In the genomic region with DNA sequence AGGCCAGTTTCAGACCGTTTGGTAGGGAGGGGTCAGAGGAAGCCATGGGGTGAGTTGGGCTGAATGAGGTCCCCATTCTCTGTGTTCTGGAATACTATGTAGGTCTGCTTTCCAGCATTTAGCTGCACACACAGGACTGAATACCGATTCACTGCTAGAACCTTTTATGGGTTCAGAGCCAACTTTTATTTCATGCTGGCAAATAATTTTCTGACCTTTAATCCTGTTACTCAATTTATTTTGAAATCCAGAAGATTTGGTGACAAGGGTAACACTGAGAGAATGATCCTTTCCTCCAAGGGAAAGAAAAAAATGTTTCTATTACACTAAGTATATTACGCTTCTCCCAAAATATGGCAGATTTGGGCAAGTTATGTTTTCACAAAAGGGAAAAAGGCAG, we compare ENCODE assay signal across 27 mouse cellular contexts.
DNase-seq lines count a peak whose midpoint lies in the region; ATAC-seq and TF ChIP-seq lines count a peak whose summit lies in the region.
"Had no signal": no experiment of that assay in that cellular context is flagged by ENCODE, and none has a peak within 500 bp of the region (broad histone marks: within the 10 kb centered on the region; RNA-seq: fewer than 3 reads in every experiment).

No protein-coding gene starts in this region.

- DNase-seq in adrenal gland, adult 2 months, result peak; percentile 10
- DNase-seq in adrenal gland, postnatal 14 days, result no peak
- DNase-seq in heart, adult 18-20 months, result peak; percentile 7 to 11
- DNase-seq in liver, adult 2 months (ENCODE audit: extremely low read depth, low read depth, low spot score), result peak; percentile 90
- DNase-seq in liver, postnatal 0 days, result no peak
- peak; percentile 13 for DNase-seq in gonadal fat pad, adult 2 months (ENCODE audit: low read depth)
- no peak for DNase-seq in left cerebral cortex, adult 2 months (ENCODE audit: extremely low spot score in 1 of 2, low spot score in 2 of 2)
- DNase-seq: adrenal gland, postnatal 25 days; cerebellum, adult 11-12 months; cerebellum, adult 8-10 months; cerebellum, postnatal 10 days; cerebellum, postnatal 36 days; forebrain, postnatal 0 days; gastrocnemius, postnatal 36 days; heart, adult 11 months; heart, postnatal 14 days; heart, postnatal 4 days had no signal

- no peak overlapping the region for H3K27ac ChIP-seq in heart, embryonic 11.5 days (ENCODE audit: low read depth, low read length)
- no peak overlapping the region for H3K27ac ChIP-seq in liver, adult 2 months (replicated peaks; ENCODE audit: insufficient read depth, low read depth, low read length)
- H3K27ac ChIP-seq in liver, postnatal 0 days (ENCODE audit: low read depth), result no peak overlapping the region
- no peak overlapping the region for H3K27ac ChIP-seq in left cerebral cortex, adult 2 months
- H3K27ac ChIP-seq: embryonic facial prominence, embryonic 12.5 days; embryonic facial prominence, embryonic 15.5 days; heart, embryonic 13.5 days; hindbrain, embryonic 14.5 days; hindbrain, postnatal 0 days had no signal

- no peak for TF ChIP-seq EP300 in liver, postnatal 0 days (IDR thresholded peaks at IDR 0.05; ENCODE audit: low read depth)

- ATAC-seq in heart, embryonic 11.5 days (replicated peaks; ENCODE audit: insufficient number of reproducible peaks, low FRiP score, low TSS enrichment), result no peak
- ATAC-seq in liver, postnatal 0 days, result no peak
- ATAC-seq: forebrain, embryonic 14.5 days; forebrain, postnatal 0 days; hindbrain, postnatal 0 days; inflammation-experienced regulatory T-cells, adult 6 months; intestine, embryonic 16.5 days; Patski had no signal

- no peaks in the 10 kb centered on the region for H3K4me1 ChIP-seq in heart, embryonic 11.5 days (ENCODE audit: control insufficient read depth, insufficient read depth, low read length)
- H3K4me1 ChIP-seq in liver, adult 2 months (ENCODE audit: control insufficient read depth, insufficient read depth, low read length), result peaks cover 5% of the 10 kb centered on the region; the same call in 1 of the 2 replicates
- H3K4me1 ChIP-seq in liver, postnatal 0 days (ENCODE audit: insufficient read depth), result no peaks in the 10 kb centered on the region
- H3K4me1 ChIP-seq: embryonic facial prominence, embryonic 12.5 days; embryonic facial prominence, embryonic 15.5 days; heart, embryonic 13.5 days had no signal

- 81% methylated on average over 3 of the region's 3 CpGs for WGBS in heart, embryonic 11.5 days (ENCODE audit: insufficient replicate concordance)
- 19% methylated on average over 3 of the region's 3 CpGs for WGBS in liver, adult 2 months
- 78% methylated on average over 3 of the region's 3 CpGs for WGBS in liver, postnatal 0 days (ENCODE audit: insufficient replicate concordance)

- H3K4me3 ChIP-seq in heart, embryonic 11.5 days (ENCODE audit: low read depth, low read length), result no peak overlapping the region
- no peak overlapping the region for H3K4me3 ChIP-seq in liver, adult 2 months (ENCODE audit: insufficient read depth, low read depth, low read length)
- H3K4me3 ChIP-seq in liver, postnatal 0 days (ENCODE audit: low read depth, low read length), result no peak overlapping the region
- H3K4me3 ChIP-seq in left cerebral cortex, adult 2 months, result no peak overlapping the region
- H3K4me3 ChIP-seq: embryonic facial prominence, embryonic 12.5 days; embryonic facial prominence, embryonic 15.5 days; heart, embryonic 13.5 days had no signal

- intact Hi-C loops in left cerebral cortex, adult 2 months (cut with DNase I), result no loop called here

- H3K4me2 ChIP-seq in heart, embryonic 11.5 days, result no peak overlapping the region
- H3K4me2 ChIP-seq in liver, postnatal 0 days (ENCODE audit: low read depth, low read length), result no peak overlapping the region
- H3K4me2 ChIP-seq: embryonic facial prominence, embryonic 12.5 days; embryonic facial prominence, embryonic 15.5 days; heart, embryonic 13.5 days; hindbrain, embryonic 14.5 days had no signal

- no peaks in the 10 kb centered on the region for H3K36me3 ChIP-seq in heart, embryonic 11.5 days (ENCODE audit: control insufficient read depth, insufficient read depth, low read length)
- no peaks in the 10 kb centered on the region for H3K36me3 ChIP-seq in liver, adult 2 months (ENCODE audit: control insufficient read depth, insufficient read depth, low read length)
- no peaks in the 10 kb centered on the region for H3K36me3 ChIP-seq in liver, postnatal 0 days (replicated peaks; ENCODE audit: insufficient read depth, low read length)
- H3K36me3 ChIP-seq: embryonic facial prominence, embryonic 12.5 days; embryonic facial prominence, embryonic 15.5 days; heart, embryonic 13.5 days had no signal

- no peak overlapping the region for H3K9ac ChIP-seq in heart, embryonic 11.5 days (ENCODE audit: low read depth, low read length)
- no peak overlapping the region for H3K9ac ChIP-seq in liver, adult 2 months (ENCODE audit: low read depth, low read length)
- no peak overlapping the region for H3K9ac ChIP-seq in liver, postnatal 0 days (replicated peaks)
- H3K9ac ChIP-seq: embryonic facial prominence, embryonic 12.5 days; embryonic facial prominence, embryonic 15.5 days; forebrain, postnatal 0 days; heart, embryonic 13.5 days; hindbrain, embryonic 14.5 days had no signal

- no peaks in the 10 kb centered on the region for H3K27me3 ChIP-seq in heart, embryonic 11.5 days (ENCODE audit: control insufficient read depth, insufficient read depth, low read length)
- no peaks in the 10 kb centered on the region; the same call in 1 of the 2 replicates for H3K27me3 ChIP-seq in liver, adult 2 months (ENCODE audit: control insufficient read depth, insufficient read depth, low read length)
- H3K27me3 ChIP-seq in liver, postnatal 0 days (ENCODE audit: insufficient read depth, low read length), result no peaks in the 10 kb centered on the region
- H3K27me3 ChIP-seq: embryonic facial prominence, embryonic 12.5 days; embryonic facial prominence, embryonic 15.5 days; heart, embryonic 13.5 days; Patski had no signal

- TF ChIP-seq POLR2A in liver, adult 2 months (IDR thresholded peaks at IDR 0.05; ENCODE audit: extremely low read depth, insufficient read depth, low read length), result no peak

- TF ChIP-seq CTCF in liver, adult 2 months (IDR thresholded peaks at IDR 0.05; ENCODE audit: low read depth, low read length), result no peak
- no peak for TF ChIP-seq CTCF in liver, postnatal 0 days (IDR thresholded peaks at IDR 0.05; ENCODE audit: low read depth)
- no peak for TF ChIP-seq CTCF in left cerebral cortex, adult 2 months (IDR thresholded peaks at IDR 0.05)

- H3K9me3 ChIP-seq in heart, embryonic 11.5 days (replicated peaks; ENCODE audit: control insufficient read depth, low read length), result no peaks in the 10 kb centered on the region
- no peaks in the 10 kb centered on the region for H3K9me3 ChIP-seq in liver, postnatal 0 days (ENCODE audit: low read length)
- H3K9me3 ChIP-seq: embryonic facial prominence, embryonic 12.5 days; embryonic facial prominence, embryonic 15.5 days; heart, embryonic 13.5 days had no signal

- H3K79me2 ChIP-seq in liver, adult 2 months (ENCODE audit: control insufficient read depth, insufficient read depth, low read length), result no peaks in the 10 kb centered on the region

Comparison
In these comparisons a context has a peak if more than half of its experiments do, and no peak if none do; other contexts are left out.
1. DNase-seq: peak in adrenal gland, adult 2 months (single experiment), heart, adult 18-20 months (2 of 2), liver, adult 2 months (single experiment) and gonadal fat pad, adult 2 months (single experiment); none in adrenal gland, postnatal 14 days (single experiment), liver, postnatal 0 days (single experiment) and left cerebral cortex, adult 2 months (0 of 2).